Mouse (Mus musculus): Measurements from ENCODE around the gene Zfp580.

- TF ChIP-seq GATA1 (IDR thresholded peaks at IDR 0.05; ENCODE audit: low read length) (no peak), TAL1 (IDR thresholded peaks at IDR 0.05; ENCODE audit: low read length) (no peak)
Observed at GRCm38 (mm10) chr7:5086921-5087440, 35.6 kb downstream of the Zfp580 start.
